8 mouse cellular contexts compared by ENCODE assay signal in genomic region chr7:131541184-131542114, GRCm38 (mm10). TPM values are rescaled to one million over a fixed set of nuclear protein-coding genes. Genes with fewer than 3 reads are reported as not detected.
DNase-seq lines count a peak whose midpoint lies in the region; ATAC-seq lines count a peak whose summit lies in the region.
"Had no signal": no experiment of that assay in that cellular context is flagged by ENCODE, and none has a peak within 500 bp of the region (broad histone marks: within the 10 kb centered on the region; RNA-seq: fewer than 3 reads in every experiment).

No protein-coding gene starts in this region.

- H3K9me3 ChIP-seq in megakaryocyte, embryonic 14.5 days: no peaks in the 10 kb centered on the region
- no peaks in the 10 kb centered on the region for H3K9me3 ChIP-seq in forebrain, embryonic 15.5 days
- H3K9me3 ChIP-seq in liver, embryonic 15.5 days (replicated peaks): no peaks in the 10 kb centered on the region

- H3K27ac ChIP-seq in forebrain, embryonic 15.5 days (replicated peaks): no peak overlapping the region
- no peak overlapping the region for H3K27ac ChIP-seq in liver, embryonic 15.5 days (replicated peaks)

- H3K9ac ChIP-seq in forebrain, embryonic 15.5 days (replicated peaks): no peak overlapping the region
- no peak overlapping the region for H3K9ac ChIP-seq in liver, embryonic 15.5 days

- H3K36me3 ChIP-seq in megakaryocyte, embryonic 14.5 days (replicated peaks; ENCODE audit: low read length): no peaks in the 10 kb centered on the region
- H3K36me3 ChIP-seq in forebrain, embryonic 15.5 days: no peaks in the 10 kb centered on the region
- H3K36me3 ChIP-seq in liver, embryonic 15.5 days (replicated peaks): no peaks in the 10 kb centered on the region

- peaks cover 94% of the 10 kb centered on the region for H3K27me3 ChIP-seq in megakaryocyte, embryonic 14.5 days (replicated peaks)
- H3K27me3 ChIP-seq in forebrain, embryonic 15.5 days: peaks cover 95% of the 10 kb centered on the region
- peaks cover 100% of the 10 kb centered on the region for H3K27me3 ChIP-seq in liver, embryonic 15.5 days

- peak overlapping the region; percentile 42 for H3K4me3 ChIP-seq in megakaryocyte, embryonic 14.5 days (replicated peaks)
- H3K4me3 ChIP-seq in forebrain, embryonic 15.5 days: peak overlapping the region; percentile 29
- H3K4me3 ChIP-seq in liver, embryonic 15.5 days (replicated peaks): 0 out of 2 replicates have a peak overlapping the region, but pooled peaks have one; percentile 28

- WGBS in forebrain, embryonic 15.5 days: 1% methylated on average over 41 of the region's 41 CpGs
- 2% methylated on average over 41 of the region's 41 CpGs for WGBS in liver, embryonic 15.5 days (ENCODE audit: insufficient replicate concordance)

- peaks cover 32% of the 10 kb centered on the region for H3K4me1 ChIP-seq in megakaryocyte, embryonic 14.5 days
- H3K4me1 ChIP-seq in forebrain, embryonic 15.5 days: peaks cover 29% of the 10 kb centered on the region
- peaks cover 26% of the 10 kb centered on the region for H3K4me1 ChIP-seq in liver, embryonic 15.5 days (replicated peaks)

- ATAC-seq in megakaryocyte, adult 5-6 weeks (ENCODE audit: poor library complexity, severe bottlenecking): no peak
- no peak for ATAC-seq in forebrain, embryonic 15.5 days (replicated peaks)
- ATAC-seq in liver, embryonic 15.5 days (ENCODE audit: insufficient read depth): no peak

- DNase-seq in adrenal gland, postnatal 14 days: no peak
- no peak for DNase-seq in urinary bladder, postnatal 36 days (ENCODE audit: low spot score in 2 of 2)
- no peak for DNase-seq in left cerebral cortex, adult 18-20 months (ENCODE audit: low spot score in 2 of 2)
- DNase-seq: gastrocnemius, postnatal 14 days had no signal

- peak overlapping the region; percentile 44 for H3K4me2 ChIP-seq in forebrain, embryonic 15.5 days (replicated peaks)
- no peak overlapping the region for H3K4me2 ChIP-seq in liver, embryonic 15.5 days

RNA-seq across cellular contexts. Expression of gene Hmx3, which starts 1.2 kb away (rescaled TPM):
- not detected in 2 replicates for polyA plus RNA-seq in megakaryocyte, embryonic 14.5 days (2012; ENCODE audit: insufficient read depth, low replicate concordance)
- not detected in 2 replicates for total RNA-seq in megakaryocyte, adult 5-6 weeks (2015)
- total RNA-seq in megakaryocyte, adult 5-6 weeks (2017): not detected in 2 replicates
- 0.20 and 0.92 TPM in 2 replicates for polyA plus RNA-seq in forebrain, embryonic 15.5 days (2015; fragmentation: Nextera tagmentation; extraction: Ambion mirVana)
- polyA plus RNA-seq in liver, embryonic 15.5 days (2015; fragmentation: Nextera tagmentation; extraction: Ambion mirVana): not detected in 2 replicates
- total RNA-seq in adrenal gland, postnatal 14 days (2021): not detected in 2 replicates
- total RNA-seq in left cerebral cortex, adult 18-20 months (2021): not detected
- total RNA-seq: gastrocnemius, postnatal 14 days had no signal

RNA-seq across cellular contexts. Expression of gene Hmx2, which starts 7.1 kb away (rescaled TPM):
- 0.19 TPM in 1 of 2 replicates, not detected in the other for polyA plus RNA-seq in megakaryocyte, embryonic 14.5 days (2012; ENCODE audit: insufficient read depth, low replicate concordance)
- total RNA-seq in megakaryocyte, adult 5-6 weeks (2015): 0.18 TPM in 1 of 2 replicates, not detected in the other
- total RNA-seq in megakaryocyte, adult 5-6 weeks (2017): 0.33 TPM in 1 of 2 replicates, not detected in the other
- polyA plus RNA-seq in forebrain, embryonic 15.5 days (2015; fragmentation: Nextera tagmentation; extraction: Ambion mirVana): 0.93 and 1.1 TPM in 2 replicates
- polyA plus RNA-seq in liver, embryonic 15.5 days (2015; fragmentation: Nextera tagmentation; extraction: Ambion mirVana): not detected in 2 replicates
- not detected in 2 replicates for total RNA-seq in adrenal gland, postnatal 14 days (2021)
- total RNA-seq in left cerebral cortex, adult 18-20 months (2021): not detected
- total RNA-seq: gastrocnemius, postnatal 14 days had no signal

RNA-seq across cellular contexts. Expression of gene Bub3, which starts 18.6 kb away (rescaled TPM):
- polyA plus RNA-seq in megakaryocyte, embryonic 14.5 days (2012; ENCODE audit: insufficient read depth, low replicate concordance): 3.4 and 51.6 TPM in 2 replicates
- total RNA-seq in megakaryocyte, adult 5-6 weeks (2015): 151 and 167 TPM in 2 replicates
- 89.6 and 91.0 TPM in 2 replicates for total RNA-seq in megakaryocyte, adult 5-6 weeks (2017)
- polyA plus RNA-seq in forebrain, embryonic 15.5 days (2015; fragmentation: Nextera tagmentation; extraction: Ambion mirVana): 190 and 192 TPM in 2 replicates
- polyA plus RNA-seq in liver, embryonic 15.5 days (2015; fragmentation: Nextera tagmentation; extraction: Ambion mirVana): 107 and 113 TPM in 2 replicates
- 71.9 and 81.9 TPM in 2 replicates for total RNA-seq in adrenal gland, postnatal 14 days (2021)
- 10 to 100 TPM; 65.5 to 71.7 TPM for total RNA-seq in left cerebral cortex, adult 18-20 months (2021)
